Mouse (Mus musculus) E14TG2a.4 (cell line): ENCODE data around the gene Rnd2.
A peak's percentile ranks its signal among the peaks of the same experiment; 100 is the strongest.

ENCODE experiments used
- H3K27me3 ChIP-seq: 2 replicates; pipeline ENCODE4 v1.6.1; 2014; ENCODE audit warnings: low read length, control low read depth; ENCODE audit not compliant: insufficient read depth
- H3K36me3 ChIP-seq: 2 replicates; pipeline ENCODE4 v1.6.1; 2014; ENCODE audit warnings: low read length, control low read depth; ENCODE audit not compliant: insufficient read depth
- H3K4me1 ChIP-seq: replicated peaks from 2 replicates; pipeline ENCODE4 v1.6.1; 2014; ENCODE audit warnings: low read depth, low read length, control low read depth
- H3K4me3 ChIP-seq: replicated peaks from 2 replicates; pipeline ENCODE4 v1.5.1; 2014; ENCODE audit warnings: mild to moderate bottlenecking, low read length
- H3K9me3 ChIP-seq: 2 replicates; pipeline ENCODE4 v1.6.1; 2014; ENCODE audit warnings: low read length, control low read depth
- CTCF ChIP-seq: conservative IDR thresholded peaks from 2 replicates; pipeline ENCODE4 v1.5.1; 2014; ENCODE audit warnings: low read length
- NANOG ChIP-seq: IDR thresholded peaks from 2 replicates; pipeline ENCODE4 v1.6.1; 2014; ENCODE audit warnings: borderline replicate concordance, low read length, mixed read lengths
- POU5F1 ChIP-seq: IDR thresholded peaks from 2 replicates; pipeline ENCODE4 v1.6.1; 2014; ENCODE audit warnings: low read length, borderline replicate concordance

Gene Rnd2

GRCm38 (mm10) chr11:101451536-101451935 lies 13.3 kb upstream of the Rnd2 start:
- Histone ChIP-seq H3K27me3 (no peaks in the 10 kb centered on the region), H3K36me3 (peaks cover 2% of the 10 kb centered on the region; the same call in 1 of the 2 replicates), H3K4me1 (peaks cover 63% of the 10 kb centered on the region), H3K4me3 (peak overlapping the region; percentile 18; the same call in 1 of the 2 replicates), H3K9me3 (no peaks in the 10 kb centered on the region)
- TF ChIP-seq NANOG (no peak), POU5F1 (no peak), CTCF (no peak)

DNA sequence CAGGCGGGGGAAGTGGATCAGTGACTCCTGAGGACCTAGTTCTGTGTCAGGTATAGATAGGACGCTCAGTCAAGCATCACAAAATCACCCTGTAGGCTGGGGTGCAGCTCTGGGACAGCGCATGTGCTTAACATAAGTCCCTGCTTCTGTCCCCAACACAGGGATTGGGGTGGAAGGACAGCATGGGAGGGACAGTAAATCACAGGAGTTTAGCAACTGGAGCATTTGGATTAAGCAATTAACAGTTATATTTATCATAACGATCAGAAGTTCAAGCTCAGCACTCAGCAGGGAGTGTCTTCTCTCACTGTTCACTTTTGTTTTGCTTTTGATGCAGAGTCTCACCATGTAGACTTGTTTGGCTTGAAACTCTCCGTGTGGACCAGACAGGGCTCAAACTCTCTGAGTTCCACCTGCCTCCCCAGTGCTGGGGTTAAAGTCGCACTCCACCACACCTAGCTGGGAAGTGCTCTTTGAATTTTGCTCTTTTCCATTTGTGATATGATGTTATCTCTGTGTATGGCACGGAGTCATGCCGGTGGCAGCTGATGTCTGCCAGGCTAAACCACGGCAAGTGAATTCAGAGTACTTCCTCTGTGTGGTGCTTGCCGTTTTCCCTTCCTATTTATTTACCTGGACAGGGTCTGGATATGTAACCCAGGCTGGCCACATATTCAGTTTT lies 12.6 kb upstream of the Rnd2 start:
- Histone ChIP-seq H3K27me3 (no peaks in the 10 kb centered on the region), H3K4me3 (peak overlapping the region; percentile 18; the same call in 1 of the 2 replicates), H3K4me1 (peaks cover 69% of the 10 kb centered on the region), H3K9me3 (no peaks in the 10 kb centered on the region), H3K36me3 (peaks cover 9% of the 10 kb centered on the region; the same call in 1 of the 2 replicates)
- no peak for TF ChIP-seq NANOG
- no peak for TF ChIP-seq POU5F1
- no peak for TF ChIP-seq CTCF

DNA sequence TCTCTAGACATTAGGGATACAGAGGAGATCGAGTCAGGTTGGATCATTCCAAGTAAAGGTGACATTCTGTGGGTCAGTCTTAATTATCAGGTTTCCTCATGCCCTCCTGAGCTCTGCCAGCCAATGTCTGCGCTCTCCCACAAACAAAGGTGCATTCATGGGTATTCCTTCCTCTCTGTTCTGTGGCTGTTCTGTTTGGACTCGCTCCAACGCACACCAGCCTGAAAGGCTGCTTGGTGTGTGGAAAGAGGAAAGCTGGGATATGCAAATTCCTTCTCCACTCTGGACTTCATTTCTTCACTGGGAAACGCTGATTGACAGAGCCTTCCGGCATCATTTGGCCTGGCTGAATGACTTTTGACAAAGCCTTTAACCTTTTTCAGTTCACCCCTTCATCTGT lies 10.1 kb upstream of the Rnd2 start:
- H3K27me3 ChIP-seq: no peaks in the 10 kb centered on the region
- peaks cover 72% of the 10 kb centered on the region for H3K4me1 ChIP-seq
- TF ChIP-seq POU5F1: no peak
- no peak for TF ChIP-seq CTCF
- TF ChIP-seq NANOG: no peak
- no peaks in the 10 kb centered on the region for H3K9me3 ChIP-seq
- H3K4me3 ChIP-seq: no peak overlapping the region
- H3K36me3 ChIP-seq: peaks cover 23% of the 10 kb centered on the region

- no peak for TF ChIP-seq NANOG
- no peak for TF ChIP-seq POU5F1
- TF ChIP-seq CTCF: no peak
- Histone ChIP-seq H3K27me3 (no peaks in the 10 kb centered on the region), H3K36me3 (peaks cover 30% of the 10 kb centered on the region), H3K4me1 (peaks cover 74% of the 10 kb centered on the region), H3K9me3 (no peaks in the 10 kb centered on the region), H3K4me3 (no peak overlapping the region)
These were observed 9.2 kb upstream of the Rnd2 start for GRCm38 (mm10) chr11:101455627-101456026.

- Histone ChIP-seq H3K4me3 (no peak overlapping the region), H3K9me3 (no peaks in the 10 kb centered on the region), H3K36me3 (peaks cover 49% of the 10 kb centered on the region), H3K4me1 (peaks cover 74% of the 10 kb centered on the region), H3K27me3 (no peaks in the 10 kb centered on the region)
- no peak for TF ChIP-seq NANOG
- no peak for TF ChIP-seq CTCF
- no peak for TF ChIP-seq POU5F1
These were observed 7.2 kb upstream of the Rnd2 start for GRCm38 (mm10) chr11:101457631-101458030.

GRCm38 (mm10) chr11:101458217-101458616 lies 6.6 kb upstream of the Rnd2 start:
- Histone ChIP-seq H3K4me3 (no peak overlapping the region), H3K36me3 (peaks cover 54% of the 10 kb centered on the region), H3K4me1 (peaks cover 80% of the 10 kb centered on the region), H3K27me3 (no peaks in the 10 kb centered on the region), H3K9me3 (no peaks in the 10 kb centered on the region)
- TF ChIP-seq CTCF (no peak), POU5F1 (no peak), NANOG (no peak)

GRCm38 (mm10) chr11:101459716-101460115 lies 5.1 kb upstream of the Rnd2 start:
- Histone ChIP-seq H3K9me3 (no peaks in the 10 kb centered on the region), H3K27me3 (no peaks in the 10 kb centered on the region), H3K4me1 (peaks cover 90% of the 10 kb centered on the region), H3K4me3 (peak overlapping the region; percentile 51), H3K36me3 (peaks cover 56% of the 10 kb centered on the region)
- no peak for TF ChIP-seq POU5F1
- TF ChIP-seq NANOG: no peak
- no peak for TF ChIP-seq CTCF

DNA sequence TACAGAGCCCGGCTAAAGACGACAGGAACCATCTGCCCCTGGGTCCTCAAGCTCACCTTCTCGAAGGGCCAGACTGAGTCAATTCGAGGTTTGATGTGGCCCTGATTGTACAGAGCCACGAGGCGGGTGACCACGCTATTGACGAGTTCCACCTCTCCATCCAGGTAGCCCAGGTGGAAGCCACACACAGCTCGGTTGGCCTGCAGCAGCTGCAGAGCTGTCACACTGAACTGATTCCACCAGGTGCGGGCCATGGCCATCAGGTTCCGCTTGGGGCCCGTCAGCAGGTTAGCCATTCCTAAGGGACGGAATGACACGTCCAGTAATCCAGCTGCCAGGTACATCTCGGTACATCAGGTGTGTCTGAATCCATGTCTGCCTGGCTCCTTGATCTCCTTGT lies 4.5 kb upstream of the Rnd2 start:
- Histone ChIP-seq H3K9me3 (no peaks in the 10 kb centered on the region), H3K4me3 (peak overlapping the region; percentile 59), H3K27me3 (no peaks in the 10 kb centered on the region), H3K4me1 (peaks cover 89% of the 10 kb centered on the region), H3K36me3 (peaks cover 56% of the 10 kb centered on the region)
- no peak for TF ChIP-seq CTCF
- TF ChIP-seq NANOG: no peak
- no peak for TF ChIP-seq POU5F1

DNA sequence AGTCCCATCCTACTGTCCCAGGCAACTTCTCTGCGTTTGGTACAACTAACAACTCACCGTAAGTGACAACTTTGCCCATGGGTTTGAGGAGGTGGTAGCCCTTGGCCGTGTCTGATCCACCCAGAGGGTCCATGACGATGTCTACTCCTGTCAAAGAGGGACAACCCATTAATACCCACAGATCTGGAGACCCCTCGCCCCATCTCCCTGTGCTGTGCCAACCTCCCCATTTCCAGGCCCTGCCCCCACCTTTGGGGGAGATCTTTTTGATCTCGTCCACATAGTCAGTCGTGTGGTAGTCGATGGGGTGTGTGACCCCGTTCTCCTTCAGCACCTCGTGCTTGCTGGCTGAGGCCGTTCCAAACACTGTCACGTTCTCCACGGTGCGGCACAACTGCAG lies 2.7 kb upstream of the Rnd2 start:
- peaks cover 5% of the 10 kb centered on the region for H3K27me3 ChIP-seq
- no peak overlapping the region for H3K4me3 ChIP-seq
- no peaks in the 10 kb centered on the region for H3K9me3 ChIP-seq
- no peak for TF ChIP-seq CTCF
- TF ChIP-seq POU5F1: no peak
- no peak for TF ChIP-seq NANOG
- H3K36me3 ChIP-seq: peaks cover 47% of the 10 kb centered on the region
- H3K4me1 ChIP-seq: peaks cover 88% of the 10 kb centered on the region
